Mouse (Mus musculus) heart, postnatal 0 days (tissue): ENCODE data around the gene Ppm1b. TPM values are rescaled to one million over a fixed set of nuclear protein-coding genes. Genes with fewer than 3 reads are reported as not detected.

Experiments used
- ATAC-seq: fragments of 200-750 bp; cut with Nextera tagmentation; 2 replicates; pipeline ENCODE4 v1.8.0; 2017; ENCODE audit warnings: low read depth, moderate number of reproducible peaks, moderate library complexity; ENCODE audit not compliant: insufficient read depth
- DNase-seq: peaks from one replicate; pipeline ENCODE4 v3.0.0-alpha.2; 2016; ENCODE audit warnings: low spot score
- H3K27ac ChIP-seq: fragments of 300-500 bp; sonication (generic); 2 replicates; pipeline ENCODE4 v1.5.1; 2014; ENCODE audit warnings: low read depth, mild to moderate bottlenecking
- H3K27me3 ChIP-seq: fragments of 300-500 bp; sonication (generic); 2 replicates; pipeline ENCODE4 v1.6.1; 2014; ENCODE audit warnings: low read length, mixed read lengths; ENCODE audit not compliant: control insufficient read depth, insufficient read depth
- H3K36me3 ChIP-seq: fragments of 300-500 bp; sonication (generic); replicated peaks from 2 replicates; pipeline ENCODE4 v1.6.1; 2014; ENCODE audit warnings: low read length, mixed read lengths; ENCODE audit not compliant: control insufficient read depth, insufficient read depth
- H3K4me1 ChIP-seq: fragments of 300-500 bp; sonication (generic); 2 replicates; pipeline ENCODE4 v1.6.1; 2014; ENCODE audit warnings: antibody characterized with exemption; ENCODE audit not compliant: control insufficient read depth, insufficient read depth
- H3K4me2 ChIP-seq: fragments of 300-500 bp; sonication (generic); 2 replicates; pipeline ENCODE4 v1.6.1; 2014; ENCODE audit warnings: low read depth, mild to moderate bottlenecking, low read length, moderate library complexity
- H3K4me3 ChIP-seq: fragments of 300-500 bp; sonication (generic); 2 replicates; pipeline ENCODE4 v1.5.1; 2014; ENCODE audit warnings: low read depth, low read length
- H3K9ac ChIP-seq: fragments of 300-500 bp; sonication (generic); replicated peaks from 2 replicates; pipeline ENCODE4 v1.6.1; 2014; ENCODE audit warnings: low read depth, low read length, mixed read lengths
- H3K9me3 ChIP-seq: fragments of 300-500 bp; sonication (generic); replicated peaks from 2 replicates; pipeline ENCODE4 v1.6.1; 2016; ENCODE audit warnings: low read length; ENCODE audit not compliant: control insufficient read depth
- CTCF ChIP-seq: IDR thresholded peaks from 2 replicates; pipeline ENCODE4 v1.5.1; 2016; ENCODE audit warnings: antibody characterized with exemption, control low read depth, low read depth
- EP300 ChIP-seq: IDR thresholded peaks from 2 replicates; pipeline ENCODE4 v1.6.1; 2016; ENCODE audit warnings: antibody characterized with exemption, low read depth
- WGBS: fragments of 180-500 bp; shearing (Covaris S2); extraction: QIAGEN DNeasy Blood & Tissue Kit; methylation state at CpG from one replicate; pipeline ENCODE4 v1.1.7; 2014; 5-methylcytosine and 5-hydroxymethylcytosine counted together
- polyA plus RNA-seq: library from polyadenylated mRNA; unstranded; fragments of >200 nt; fragmentation: Nextera tagmentation; extraction: Ambion mirVana; gene quantifications from 2 replicates; pipeline ENCODE4 v1.2.1, GENCODE M21; 2015
- total RNA-seq: library from RNA; depleted of rRNA; stranded (reverse); fragments of >200 nt; gene quantifications from 2 replicates; pipeline ENCODE4 v1.2.3, GENCODE M21; 2014; ENCODE audit warnings: low replicate concordance; rRNA removed

Gene Ppm1b
- total RNA-seq (44.6 and 64.3 TPM in 2 replicates), polyA plus RNA-seq (46.7 and 49.2 TPM in 2 replicates)

DNA sequence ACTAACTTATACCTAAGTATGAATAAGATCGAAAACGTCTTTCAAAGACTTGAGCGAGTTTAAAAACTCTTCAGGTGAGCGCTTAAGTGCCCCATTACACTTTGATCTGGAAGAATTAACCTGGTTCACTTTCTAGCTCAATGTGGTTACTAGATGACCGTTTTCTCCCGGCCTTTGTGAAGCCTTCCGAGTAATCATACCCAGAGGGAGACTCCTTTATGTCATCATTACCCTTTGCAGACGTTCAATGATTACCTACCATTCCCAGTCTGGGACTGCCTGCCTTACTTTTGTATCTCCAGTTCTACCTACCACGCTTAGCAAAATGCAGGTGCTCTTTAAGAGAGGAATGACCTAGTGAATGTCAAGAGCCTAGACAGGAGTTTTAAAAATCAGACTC, at the start of gene Ppm1b:
TSS of gene Ppm1b (plus strand) at position 301 of the 400 bp plus-strand sequence.
- no peaks in the 10 kb centered on the region for H3K9me3 ChIP-seq
- TF ChIP-seq CTCF (no peak), EP300 (no peak)
- DNase-seq (no peak), ATAC-seq (no peak)
- H3K27ac ChIP-seq: peak within 1 kb of the TSS; percentile 90
- H3K9ac ChIP-seq: peak within 1 kb of the TSS; percentile 62
- peak within 1 kb of the TSS; percentile 48 for H3K4me3 ChIP-seq
- H3K36me3 ChIP-seq: no peaks in the 10 kb centered on the region
- no peaks in the 10 kb centered on the region for H3K27me3 ChIP-seq
- peaks cover 15% of the 10 kb centered on the region for H3K4me1 ChIP-seq
- H3K4me2 ChIP-seq: peak within 1 kb of the TSS; percentile 70
- 30% methylated on average over 9 of the region's 9 CpGs for WGBS

DNA sequence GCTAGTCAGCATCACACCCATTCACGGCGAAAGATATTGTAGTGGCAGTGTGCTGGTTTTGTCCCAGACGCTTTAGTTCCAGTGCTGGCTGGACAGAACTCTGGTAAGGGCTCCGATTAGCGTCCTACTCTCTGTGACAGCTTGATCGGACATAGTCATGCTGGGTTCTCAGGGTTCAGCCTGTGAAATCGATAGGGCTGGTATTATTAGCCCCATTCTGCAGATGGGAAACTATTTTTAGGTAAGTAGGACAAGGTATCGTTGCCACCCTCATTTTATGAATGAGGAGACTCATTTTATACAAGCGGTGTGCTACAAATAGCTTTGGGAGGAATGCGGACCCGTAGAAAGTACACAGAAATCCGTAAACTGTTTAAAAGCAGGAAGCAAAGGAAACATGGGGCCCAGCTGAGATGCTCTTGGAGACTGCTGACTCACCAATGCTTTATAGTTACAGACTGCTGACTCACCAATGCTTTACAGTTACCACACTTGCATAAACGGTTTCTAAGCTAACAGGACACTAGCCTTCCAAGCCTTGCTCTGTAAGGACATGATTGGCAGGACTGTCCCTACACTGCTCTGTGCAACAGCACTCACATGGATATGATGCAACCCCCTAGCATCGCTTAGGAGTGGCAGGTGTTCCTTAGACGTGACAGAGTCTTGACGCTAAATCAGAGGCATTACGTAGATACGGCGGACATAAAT, 34.7 kb upstream of the Ppm1b start:
- TF ChIP-seq CTCF: no peak
- TF ChIP-seq EP300: no peak
- ATAC-seq: no peak
- 76% methylated on average over 19 of the region's 19 CpGs for WGBS
- H3K4me2 ChIP-seq: no peak overlapping the region
- no peak overlapping the region for H3K27ac ChIP-seq
- no peak overlapping the region for H3K9ac ChIP-seq
- no peaks in the 10 kb centered on the region for H3K4me1 ChIP-seq
- no peak overlapping the region for H3K4me3 ChIP-seq
- DNase-seq: no peak
- no peaks in the 10 kb centered on the region for H3K27me3 ChIP-seq
- H3K9me3 ChIP-seq: no peaks in the 10 kb centered on the region
- H3K36me3 ChIP-seq: no peaks in the 10 kb centered on the region

DNA sequence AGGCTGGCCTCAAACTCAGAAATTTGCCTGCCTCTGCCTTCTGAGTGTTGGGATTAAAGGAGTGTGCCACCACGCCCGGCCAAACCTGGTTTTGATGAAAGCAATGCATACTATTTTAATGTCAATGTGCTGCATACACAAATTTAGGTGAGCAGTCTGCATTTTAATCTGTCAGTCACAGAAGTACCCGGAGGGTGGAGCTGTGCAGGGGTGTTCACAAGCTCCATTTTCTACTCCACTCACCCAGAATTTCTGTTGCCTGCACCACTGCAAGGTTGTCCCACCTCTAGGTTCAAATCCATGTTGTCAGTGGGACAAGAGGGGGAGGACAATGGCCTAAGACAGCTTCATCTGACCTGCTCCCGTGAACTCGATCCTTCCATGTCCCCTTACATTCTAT, 31.8 kb upstream of the Ppm1b start:
- ATAC-seq: no peak
- TF ChIP-seq CTCF: no peak
- TF ChIP-seq EP300: no peak

DNA sequence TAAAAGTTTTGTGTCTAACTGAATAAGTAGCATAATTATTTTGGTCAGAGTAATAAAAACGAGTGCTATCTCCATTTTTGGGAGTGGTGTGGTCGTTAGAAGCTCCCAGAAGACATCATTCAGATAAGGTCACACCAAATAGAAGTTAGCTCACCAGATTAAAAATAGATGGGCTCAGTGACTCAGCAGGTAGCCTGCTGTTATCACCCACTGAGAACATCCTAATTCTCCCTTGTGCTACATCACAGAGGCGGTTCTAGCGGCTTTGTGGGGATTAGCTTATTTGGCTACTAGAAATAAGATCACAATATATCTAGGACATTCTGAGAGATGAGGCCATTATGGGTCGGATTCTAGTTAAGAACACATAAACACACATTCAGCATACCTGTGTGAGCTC, 30.3 kb upstream of the Ppm1b start:
- no peak overlapping the region for H3K4me2 ChIP-seq
- no peak overlapping the region for H3K27ac ChIP-seq
- no peaks in the 10 kb centered on the region for H3K27me3 ChIP-seq
- no peaks in the 10 kb centered on the region for H3K9me3 ChIP-seq
- no peak overlapping the region for H3K9ac ChIP-seq
- no peaks in the 10 kb centered on the region for H3K36me3 ChIP-seq
- H3K4me1 ChIP-seq: no peaks in the 10 kb centered on the region
- no peak for ATAC-seq
- 28% methylated on average over 5 of the region's 5 CpGs for WGBS
- DNase-seq: peak; percentile 12
- no peak for TF ChIP-seq EP300
- TF ChIP-seq CTCF: no peak
- no peak overlapping the region for H3K4me3 ChIP-seq

More for the DNA sequence above, 31.8 kb upstream of the Ppm1b start:
- Histone ChIP-seq H3K27me3 (no peaks in the 10 kb centered on the region), H3K9ac (no peak overlapping the region), H3K4me3 (no peak overlapping the region), H3K4me1 (no peaks in the 10 kb centered on the region), H3K9me3 (no peaks in the 10 kb centered on the region), H3K36me3 (no peaks in the 10 kb centered on the region), H3K4me2 (no peak overlapping the region), H3K27ac (no peak overlapping the region)
- 85% methylated on average over 5 of the region's 5 CpGs for WGBS
- no peak for DNase-seq

DNA sequence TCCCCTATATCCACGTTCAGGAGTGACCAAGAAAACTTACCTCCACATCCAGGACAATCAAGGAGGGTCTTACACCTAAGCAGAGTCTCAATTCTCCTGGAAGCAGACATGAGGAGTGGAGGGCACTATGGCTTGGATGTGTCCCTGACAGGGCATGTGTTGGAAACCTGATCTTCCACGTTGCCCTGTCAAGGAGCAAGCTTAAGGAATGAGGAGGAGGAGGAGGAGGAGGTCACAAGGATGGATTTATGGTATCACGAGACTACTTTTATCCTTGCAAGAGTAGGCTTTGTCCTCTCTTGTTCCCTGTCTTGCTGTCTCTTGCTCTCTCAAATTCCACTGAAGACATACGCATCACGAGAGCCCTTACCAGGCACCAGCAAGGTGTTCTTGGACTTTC, 29.0 kb upstream of the Ppm1b start:
- H3K36me3 ChIP-seq: no peaks in the 10 kb centered on the region
- H3K4me3 ChIP-seq: no peak overlapping the region
- DNase-seq (no peak), ATAC-seq (no peak)
- H3K4me2 ChIP-seq: no peak overlapping the region
- H3K9ac ChIP-seq: no peak overlapping the region
- H3K27ac ChIP-seq: no peak overlapping the region
- H3K27me3 ChIP-seq: no peaks in the 10 kb centered on the region
- 74% methylated on average over 5 of the region's 5 CpGs for WGBS
- TF ChIP-seq CTCF (no peak), EP300 (no peak)
- H3K9me3 ChIP-seq: peaks cover 3% of the 10 kb centered on the region; the same call in 1 of the 2 replicates
- no peaks in the 10 kb centered on the region for H3K4me1 ChIP-seq
